Mouse (Mus musculus): Measurements from ENCODE around the gene Gm37240. TPM values are rescaled to one million over a fixed set of nuclear protein-coding genes. Genes with fewer than 3 reads are reported as not detected.
A peak's percentile ranks its signal among the peaks of the same experiment; 100 is the strongest.

The Gm37240 gene
- polyA plus RNA-seq, 1 experiment from 2014 or later = 0.21 TPM

DNA sequence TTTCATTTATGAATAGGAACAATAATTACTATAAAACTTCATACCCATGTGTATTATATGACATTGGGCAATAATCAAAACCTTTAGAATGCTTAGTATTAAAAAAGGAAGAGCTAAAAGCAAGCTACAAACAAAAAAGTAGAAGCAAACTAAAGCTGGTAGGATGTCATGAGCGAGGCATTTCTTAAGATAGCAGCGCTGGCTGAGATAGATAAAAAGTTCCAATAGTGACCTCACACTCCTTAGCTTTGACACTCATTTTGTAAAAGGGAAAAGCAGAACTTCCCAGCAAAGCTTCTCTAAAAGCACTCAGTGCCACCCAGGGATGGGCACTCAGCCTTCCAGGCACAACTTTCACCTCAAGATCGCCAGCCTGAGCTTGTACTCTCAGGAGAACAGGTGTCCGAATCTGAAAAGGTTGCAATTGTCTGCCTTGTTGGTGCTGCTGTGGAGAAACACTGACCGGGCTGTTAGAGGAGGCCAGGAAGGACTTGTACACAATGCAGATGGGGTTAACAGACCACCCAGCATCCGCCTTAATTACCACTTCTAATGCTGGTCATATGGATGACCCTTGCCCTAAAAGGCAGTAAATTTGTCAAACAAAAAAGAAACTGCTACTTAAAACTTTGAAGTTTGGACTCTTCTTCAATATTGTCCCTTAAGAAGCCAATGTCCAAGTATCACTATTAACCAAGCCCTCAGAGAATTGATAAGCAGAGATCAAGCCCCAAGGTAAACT lies 1374.4 kb downstream of the Gm37240 start:
- DNase-seq (no peak), ATAC-seq (ENCODE audit: low read depth) (no peak)
- no peak overlapping the region for H3K4me3 ChIP-seq (replicated peaks)
- 0 out of 2 replicates have a peak, but pooled peaks cover 3% of the 10 kb centered on the region for H3K36me3 ChIP-seq
- no peak overlapping the region for H3K27ac ChIP-seq
- H3K4me2 ChIP-seq = no peak overlapping the region
- H3K9me3 ChIP-seq (replicated peaks) = no peaks in the 10 kb centered on the region
- H3K9ac ChIP-seq = no peak overlapping the region
- 47% methylated on average over 6 of the region's 6 CpGs for WGBS (ENCODE audit: insufficient replicate concordance)
- no peaks in the 10 kb centered on the region for H3K27me3 ChIP-seq
- H3K4me1 ChIP-seq (replicated peaks) = peaks cover 14% of the 10 kb centered on the region

DNA sequence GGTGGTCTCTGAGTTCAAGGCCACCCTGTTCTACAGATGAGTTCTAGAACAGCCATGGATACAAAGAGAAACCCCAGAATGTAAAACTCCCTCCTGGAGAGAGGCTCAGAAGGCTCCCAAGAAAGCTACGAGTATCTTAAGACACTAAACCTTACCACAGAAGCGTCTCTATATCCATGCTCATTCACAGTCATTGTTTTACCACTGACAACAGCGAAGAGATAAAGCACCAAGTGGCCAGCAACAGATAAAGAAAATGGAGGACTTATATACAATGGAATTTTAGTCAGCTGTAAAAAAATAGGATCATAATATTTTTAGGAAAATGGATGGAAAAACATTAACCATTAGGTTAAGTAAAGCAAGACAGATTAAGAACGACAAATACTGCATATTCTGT lies 1382.1 kb downstream of the Gm37240 start:
- Histone ChIP-seq H3K9me3 (replicated peaks) (no peaks in the 10 kb centered on the region), H3K27me3 (no peaks in the 10 kb centered on the region), H3K36me3 (no peaks in the 10 kb centered on the region), H3K9ac (no peak overlapping the region), H3K4me2 (no peak overlapping the region), H3K4me1 (replicated peaks) (peaks cover 17% of the 10 kb centered on the region), H3K27ac (no peak overlapping the region), H3K4me3 (replicated peaks) (no peak overlapping the region)
- WGBS (ENCODE audit: insufficient replicate concordance) = 34% methylated on average over 4 of the region's 4 CpGs
- DNase-seq = no peak
- peak; percentile 53; the same call in 1 of the 2 replicates for ATAC-seq (ENCODE audit: low read depth)

DNA sequence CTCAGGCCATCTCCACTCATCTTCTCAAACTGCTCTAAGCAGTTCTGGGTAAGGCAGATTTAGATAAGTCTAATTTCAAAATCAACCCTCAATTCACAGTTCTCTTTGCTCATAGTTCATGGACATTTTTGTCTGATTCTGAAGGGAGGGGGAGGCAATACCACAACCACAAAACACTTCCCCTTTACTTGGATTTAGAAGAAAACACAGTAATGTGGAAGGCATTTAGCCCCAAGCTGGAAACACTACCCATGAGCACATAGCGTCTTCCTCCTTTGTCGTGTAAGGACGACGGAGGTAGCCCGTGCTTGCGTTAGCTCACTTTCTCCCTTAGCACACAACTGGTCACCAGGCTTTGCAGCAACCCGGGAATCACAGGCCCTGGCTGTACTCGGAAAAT lies 1383.0 kb downstream of the Gm37240 start:
- no peak for DNase-seq
- Histone ChIP-seq H3K9ac (no peak overlapping the region), H3K4me1 (replicated peaks) (peaks cover 17% of the 10 kb centered on the region), H3K36me3 (no peaks in the 10 kb centered on the region), H3K9me3 (replicated peaks) (no peaks in the 10 kb centered on the region), H3K4me3 (replicated peaks) (no peak overlapping the region), H3K4me2 (no peak overlapping the region), H3K27me3 (no peaks in the 10 kb centered on the region), H3K27ac (no peak overlapping the region)
- WGBS (ENCODE audit: insufficient replicate concordance) = 42% methylated on average over 8 of the region's 8 CpGs
- no peak for ATAC-seq (ENCODE audit: low read depth)

DNA sequence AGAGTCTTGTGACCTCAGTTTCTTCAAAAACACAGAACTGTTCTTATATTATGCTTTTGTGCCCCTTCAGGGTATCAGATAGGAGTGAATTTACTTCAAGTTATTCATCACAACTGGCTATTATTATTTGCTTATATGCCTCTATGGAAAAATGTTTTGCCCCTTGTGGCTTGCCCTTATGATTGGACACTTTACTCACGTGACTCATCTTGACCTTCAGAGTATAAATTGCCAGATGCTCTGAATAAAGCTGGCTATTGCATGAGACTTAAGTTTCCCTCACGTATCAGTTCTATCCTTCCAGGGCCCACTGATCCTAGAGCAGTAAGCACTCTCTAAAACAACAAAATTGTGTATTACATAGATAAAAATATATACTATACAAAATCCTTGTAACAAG lies 1385.2 kb downstream of the Gm37240 start:
- no peaks in the 10 kb centered on the region for H3K9me3 ChIP-seq (replicated peaks)
- whole genome bisulfite sequencing (ENCODE audit: insufficient replicate concordance) = 69% methylated on average over 2 of the region's 2 CpGs
- no peak overlapping the region for H3K27ac ChIP-seq
- H3K4me2 ChIP-seq = no peak overlapping the region
- H3K27me3 ChIP-seq = no peaks in the 10 kb centered on the region
- H3K36me3 ChIP-seq = no peaks in the 10 kb centered on the region
- DNase-seq (no peak), ATAC-seq (ENCODE audit: low read depth) (no peak)
- no peak overlapping the region for H3K4me3 ChIP-seq (replicated peaks)
- H3K9ac ChIP-seq = no peak overlapping the region
- H3K4me1 ChIP-seq (replicated peaks) = peaks cover 17% of the 10 kb centered on the region

DNA sequence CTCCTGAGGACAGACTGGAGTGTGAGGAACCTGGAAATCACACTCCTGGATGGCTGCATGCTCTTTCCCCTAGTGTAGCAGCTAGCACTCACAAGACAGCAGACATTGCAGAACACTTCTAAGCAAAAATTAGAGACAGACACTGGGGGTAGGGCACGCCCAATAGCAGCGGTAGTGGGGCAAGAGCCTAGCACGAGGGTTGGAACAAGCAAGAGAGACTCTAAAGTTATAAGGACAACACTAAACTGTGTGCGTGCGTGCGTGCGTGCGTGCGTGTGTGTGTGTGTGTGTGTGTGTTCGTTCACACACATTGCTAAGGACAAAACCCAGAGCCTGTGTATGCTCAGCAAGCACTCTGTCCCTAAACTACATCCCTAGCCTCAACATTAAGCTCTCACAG lies 1386.8 kb downstream of the Gm37240 start:
- H3K4me2 ChIP-seq = no peak overlapping the region
- 82% methylated on average over 10 of the region's 10 CpGs for WGBS (ENCODE audit: insufficient replicate concordance)

DNA sequence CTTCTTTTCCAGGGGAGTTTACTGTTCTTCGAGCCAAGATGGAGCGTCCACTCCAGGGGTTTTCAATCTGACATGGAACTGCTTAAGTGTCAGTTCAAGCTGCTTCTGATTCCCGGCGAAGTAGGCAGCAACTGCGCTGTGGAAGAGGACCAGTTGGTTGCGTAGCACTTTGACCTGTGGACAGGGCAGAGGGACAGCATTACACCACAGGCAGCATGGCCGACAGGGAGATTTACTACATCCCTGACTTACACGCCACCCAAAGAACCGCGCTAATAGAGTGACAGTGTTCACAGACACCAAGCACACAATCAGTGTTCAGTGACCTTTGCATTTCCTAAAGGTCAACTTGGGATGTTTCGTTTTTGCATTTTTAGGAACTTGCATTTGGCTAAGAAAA lies 1389.6 kb downstream of the Gm37240 start:
- 80% methylated on average over 11 of the region's 11 CpGs for WGBS (ENCODE audit: insufficient replicate concordance)
- H3K4me3 ChIP-seq (replicated peaks) = no peak overlapping the region
- no peak overlapping the region for H3K9ac ChIP-seq
- DNase-seq (no peak), ATAC-seq (ENCODE audit: low read depth) (no peak)
- peaks cover 9% of the 10 kb centered on the region; the same call in 1 of the 2 replicates for H3K36me3 ChIP-seq
- no peak overlapping the region for H3K27ac ChIP-seq
- H3K4me2 ChIP-seq = no peak overlapping the region
- no peaks in the 10 kb centered on the region for H3K9me3 ChIP-seq (replicated peaks)
- peaks cover 8% of the 10 kb centered on the region for H3K4me1 ChIP-seq (replicated peaks)
- H3K27me3 ChIP-seq = no peaks in the 10 kb centered on the region

More for the DNA sequence above, 1386.8 kb downstream of the Gm37240 start:
- Histone ChIP-seq H3K27me3 (no peaks in the 10 kb centered on the region), H3K4me1 (replicated peaks) (peaks cover 15% of the 10 kb centered on the region), H3K36me3 (no peaks in the 10 kb centered on the region), H3K27ac (no peak overlapping the region), H3K9me3 (replicated peaks) (no peaks in the 10 kb centered on the region), H3K4me3 (replicated peaks) (no peak overlapping the region), H3K9ac (no peak overlapping the region)
- ATAC-seq (ENCODE audit: low read depth) (no peak), DNase-seq (no peak)

DNA sequence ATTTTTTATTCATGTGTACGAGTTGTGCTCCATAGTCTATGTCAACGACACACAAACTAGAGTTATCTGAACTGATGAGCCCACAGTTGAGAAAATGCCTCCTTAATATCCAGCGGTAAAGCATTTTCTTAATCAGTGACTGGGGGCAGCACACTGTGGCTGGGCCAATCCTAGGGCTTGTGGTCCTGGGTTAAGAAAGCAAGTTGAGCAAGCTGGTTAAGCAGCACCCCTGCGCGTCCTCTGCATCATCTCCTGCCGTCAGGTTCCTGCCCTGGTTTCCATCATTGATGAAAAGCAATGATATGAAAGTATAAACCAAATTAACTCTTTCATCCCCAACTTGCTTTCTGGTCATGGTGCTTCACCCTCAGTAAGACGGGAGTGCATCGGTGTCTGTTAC lies 1394.7 kb downstream of the Gm37240 start:
- ATAC-seq (ENCODE audit: low read depth) (no peak), DNase-seq (no peak)
- H3K27ac ChIP-seq = no peak overlapping the region
- H3K4me1 ChIP-seq (replicated peaks) = peaks cover 10% of the 10 kb centered on the region
- peaks cover 9% of the 10 kb centered on the region; the same call in 1 of the 2 replicates for H3K36me3 ChIP-seq
- no peak overlapping the region for H3K4me3 ChIP-seq (replicated peaks)
- H3K9ac ChIP-seq = no peak overlapping the region
- 75% methylated on average over 8 of the region's 8 CpGs for WGBS (ENCODE audit: insufficient replicate concordance)
- H3K27me3 ChIP-seq = no peaks in the 10 kb centered on the region
- no peaks in the 10 kb centered on the region for H3K9me3 ChIP-seq (replicated peaks)
- no peak overlapping the region for H3K4me2 ChIP-seq

DNA sequence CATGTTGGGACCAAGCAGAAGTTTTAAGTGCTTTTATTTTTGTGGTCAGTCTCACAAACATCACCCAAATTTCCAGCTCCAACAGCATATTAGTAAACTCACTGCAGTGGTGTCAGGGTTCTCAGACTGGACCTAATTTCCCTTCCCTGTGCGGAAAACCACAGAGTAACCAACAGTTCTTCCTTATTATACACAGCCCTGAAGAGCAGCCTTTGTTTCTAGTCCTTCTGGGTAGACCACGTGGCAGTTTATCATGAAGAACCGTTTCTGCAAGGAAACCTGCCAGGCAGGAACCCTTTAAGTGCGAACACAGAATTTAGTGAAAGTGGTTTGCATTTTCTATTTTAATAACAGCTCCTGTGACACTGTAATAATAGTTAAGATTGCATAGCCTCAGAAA lies 1395.2 kb downstream of the Gm37240 start:
- no peak for ATAC-seq (ENCODE audit: low read depth)
- Histone ChIP-seq H3K9ac (no peak overlapping the region), H3K36me3 (peaks cover 9% of the 10 kb centered on the region; the same call in 1 of the 2 replicates), H3K4me1 (replicated peaks) (peaks cover 10% of the 10 kb centered on the region), H3K4me3 (replicated peaks) (no peak overlapping the region), H3K27ac (no peak overlapping the region), H3K9me3 (replicated peaks) (no peaks in the 10 kb centered on the region), H3K4me2 (no peak overlapping the region), H3K27me3 (no peaks in the 10 kb centered on the region)
- WGBS (ENCODE audit: insufficient replicate concordance) = 27% methylated on average over 4 of the region's 4 CpGs
- DNase-seq = no peak

DNA sequence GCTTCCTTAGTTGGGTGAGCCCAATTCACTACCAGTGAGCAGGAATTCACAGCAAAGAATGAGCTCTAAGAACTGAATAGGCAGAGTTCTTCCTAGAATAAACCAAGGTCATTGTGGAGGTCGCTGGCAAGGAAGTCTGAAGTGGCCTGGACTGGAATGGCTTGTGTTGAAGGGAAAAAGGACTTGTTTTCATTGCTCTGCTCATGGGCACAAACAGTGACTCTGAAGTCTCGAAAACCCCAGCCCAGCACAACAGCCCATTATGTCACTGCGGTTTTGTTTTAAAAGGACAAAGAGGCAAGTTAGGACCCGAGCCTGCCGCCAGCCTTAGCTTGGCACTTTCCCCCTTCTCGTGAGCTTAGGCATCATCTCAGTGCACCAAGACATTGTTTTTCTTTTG lies 1398.6 kb downstream of the Gm37240 start:
- Histone ChIP-seq H3K9ac (no peak overlapping the region), H3K36me3 (peaks cover 9% of the 10 kb centered on the region; the same call in 1 of the 2 replicates)

DNA sequence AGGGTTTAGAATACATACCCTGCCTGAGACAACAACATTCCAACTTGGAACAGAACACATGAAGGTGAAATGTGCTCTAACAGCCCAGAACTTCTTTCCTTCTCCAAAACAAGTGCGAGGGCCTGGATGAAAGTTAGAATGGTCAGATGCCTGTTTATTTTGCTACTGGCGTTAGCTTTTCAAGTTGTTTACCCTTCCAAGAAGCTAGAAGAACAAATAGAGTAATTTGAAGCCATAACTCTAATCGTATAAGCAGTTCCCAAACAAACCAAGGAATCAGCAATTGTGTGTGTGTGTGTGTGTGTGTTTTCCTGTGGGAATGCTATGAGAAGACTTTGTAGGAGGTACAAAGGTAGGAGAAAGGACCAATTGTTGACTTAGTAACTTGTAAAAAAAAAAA lies 1402.4 kb downstream of the Gm37240 start:
- Histone ChIP-seq H3K9ac (no peak overlapping the region), H3K9me3 (replicated peaks) (no peaks in the 10 kb centered on the region), H3K4me2 (no peak overlapping the region), H3K4me3 (replicated peaks) (no peak overlapping the region), H3K4me1 (replicated peaks) (peaks cover 16% of the 10 kb centered on the region), H3K27me3 (peaks cover 21% of the 10 kb centered on the region), H3K27ac (no peak overlapping the region), H3K36me3 (no peaks in the 10 kb centered on the region)
- 68% methylated on average over 3 of the region's 3 CpGs for WGBS (ENCODE audit: insufficient replicate concordance)
- ATAC-seq (ENCODE audit: low read depth) = no peak
- no peak for DNase-seq

More for the DNA sequence above, 1398.6 kb downstream of the Gm37240 start:
- Histone ChIP-seq H3K27ac (no peak overlapping the region), H3K4me3 (replicated peaks) (no peak overlapping the region), H3K9me3 (replicated peaks) (no peaks in the 10 kb centered on the region), H3K4me1 (replicated peaks) (peaks cover 10% of the 10 kb centered on the region), H3K27me3 (no peaks in the 10 kb centered on the region), H3K4me2 (no peak overlapping the region)
- ATAC-seq (ENCODE audit: low read depth) (no peak), DNase-seq (no peak)
- 73% methylated on average over 6 of the region's 6 CpGs for WGBS (ENCODE audit: insufficient replicate concordance)

DNA sequence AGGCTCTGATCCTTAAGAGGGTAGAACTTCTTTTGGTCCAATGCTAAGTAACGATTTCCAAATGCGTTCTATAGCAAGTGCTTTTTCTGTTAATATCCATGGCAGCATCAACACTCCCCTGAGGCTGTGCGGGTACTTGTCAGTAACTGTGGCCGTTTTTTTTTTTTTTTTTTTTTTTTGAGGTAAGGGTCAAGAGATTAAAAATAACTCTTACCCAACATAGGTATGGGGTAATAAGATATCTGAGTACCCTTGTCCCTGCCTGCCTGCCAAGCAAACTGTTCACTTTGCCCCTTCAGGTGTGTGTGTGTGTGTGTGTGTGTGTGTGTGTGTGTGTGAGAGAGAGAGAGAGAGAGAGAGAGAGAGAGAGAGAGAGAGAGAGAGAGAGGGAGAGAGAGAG lies 1403.0 kb downstream of the Gm37240 start:
- Histone ChIP-seq H3K27ac (no peak overlapping the region), H3K9me3 (replicated peaks) (no peaks in the 10 kb centered on the region), H3K4me2 (no peak overlapping the region), H3K9ac (no peak overlapping the region), H3K4me3 (replicated peaks) (no peak overlapping the region), H3K27me3 (peaks cover 27% of the 10 kb centered on the region), H3K4me1 (replicated peaks) (peaks cover 21% of the 10 kb centered on the region), H3K36me3 (no peaks in the 10 kb centered on the region)
- ATAC-seq (ENCODE audit: low read depth) (no peak), DNase-seq (no peak)
- WGBS (ENCODE audit: insufficient replicate concordance) = 77% methylated on average over 4 of the region's 4 CpGs

DNA sequence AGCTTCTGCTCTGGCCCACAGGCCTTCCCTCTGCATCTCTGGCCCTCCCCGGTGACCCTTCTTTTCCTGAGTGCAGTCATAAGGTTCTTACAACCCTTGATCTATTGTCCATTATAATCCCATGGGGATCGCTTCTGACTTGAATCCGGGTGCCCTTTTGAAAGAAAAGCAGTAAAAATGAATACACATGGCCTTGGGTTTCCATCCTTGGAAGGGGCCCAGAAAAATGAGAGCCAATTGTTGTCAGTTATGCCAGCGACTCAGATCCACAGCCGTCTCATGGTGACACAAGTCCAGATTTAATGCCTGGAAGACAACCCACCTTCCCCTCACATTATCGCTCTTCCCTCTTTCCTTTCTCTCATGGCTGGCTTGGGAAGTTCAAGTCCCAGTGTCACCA lies 1405.2 kb downstream of the Gm37240 start:
- peaks cover 46% of the 10 kb centered on the region for H3K27me3 ChIP-seq
- peaks cover 43% of the 10 kb centered on the region for H3K4me1 ChIP-seq (replicated peaks)
- no peak overlapping the region for H3K4me3 ChIP-seq (replicated peaks)
- no peak overlapping the region for H3K27ac ChIP-seq
- no peak overlapping the region for H3K9ac ChIP-seq
- no peaks in the 10 kb centered on the region for H3K36me3 ChIP-seq
- WGBS (ENCODE audit: insufficient replicate concordance) = 88% methylated on average over 6 of the region's 6 CpGs
- no peak overlapping the region for H3K4me2 ChIP-seq
- DNase-seq (no peak), ATAC-seq (ENCODE audit: low read depth) (no peak)
- H3K9me3 ChIP-seq (replicated peaks) = no peaks in the 10 kb centered on the region

Data from liver, embryonic 13.5 days (tissue).